Mouse (Mus musculus): Measurements from ENCODE around the gene Midn. TPM values are rescaled to one million over a fixed set of nuclear protein-coding genes. Genes with fewer than 3 reads are reported as not detected.

Gene Midn
- polyA plus RNA-seq, 1 experiment from 2014 or later, result 42.1 TPM

DNA sequence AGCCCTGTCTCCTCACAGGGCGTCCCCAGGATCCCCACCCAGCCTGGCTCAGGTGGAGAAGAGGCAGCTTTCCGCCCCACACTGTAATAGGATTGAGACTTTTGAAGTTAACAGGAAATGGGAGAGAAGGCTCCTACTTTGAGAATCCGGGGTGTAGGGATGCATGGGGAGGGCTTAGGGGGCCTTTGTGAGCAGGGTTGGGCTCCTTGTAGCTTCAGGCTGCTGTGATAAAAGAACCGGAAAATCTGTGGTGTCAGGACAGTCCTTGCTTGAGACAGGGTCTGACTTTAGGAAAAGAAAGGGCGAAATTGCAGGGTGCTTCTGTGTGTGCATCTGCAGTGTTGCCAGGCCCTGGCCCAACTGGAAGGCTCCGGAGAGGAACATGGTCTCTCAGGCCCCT is 52.4 kb downstream of the Midn start:
- H3K9ac ChIP-seq, result no peak overlapping the region
- H3K4me3 ChIP-seq, result no peak overlapping the region
- no peaks in the 10 kb centered on the region for H3K27me3 ChIP-seq
- no peak for ATAC-seq (ENCODE audit: low FRiP score)
- no peak overlapping the region for H3K27ac ChIP-seq
- H3K4me2 ChIP-seq (replicated peaks), result no peak overlapping the region
- no peaks in the 10 kb centered on the region for H3K36me3 ChIP-seq
- no peaks in the 10 kb centered on the region for H3K9me3 ChIP-seq (replicated peaks)
- peaks cover 25% of the 10 kb centered on the region for H3K4me1 ChIP-seq
- WGBS, result 72% methylated on average over 6 of the region's 6 CpGs

GRCm38 (mm10) chr10:80204055-80204454 is 56.0 kb downstream of the Midn start:
- peaks cover 32% of the 10 kb centered on the region for H3K4me1 ChIP-seq
- no peaks in the 10 kb centered on the region for H3K36me3 ChIP-seq
- no peaks in the 10 kb centered on the region for H3K27me3 ChIP-seq
- H3K9ac ChIP-seq, result peak overlapping the region; percentile 20; the same call in 1 of the 2 replicates
- ATAC-seq (ENCODE audit: low FRiP score), result no peak
- H3K9me3 ChIP-seq (replicated peaks), result no peaks in the 10 kb centered on the region
- WGBS, result 6% methylated on average over 7 of the region's 7 CpGs
- no peak overlapping the region for H3K4me2 ChIP-seq (replicated peaks)
- H3K27ac ChIP-seq, result no peak overlapping the region
- no peak overlapping the region for H3K4me3 ChIP-seq

GRCm38 (mm10) chr10:80207201-80207600 is 59.1 kb downstream of the Midn start:
- H3K9ac ChIP-seq, result no peak overlapping the region
- H3K36me3 ChIP-seq, result no peaks in the 10 kb centered on the region
- H3K9me3 ChIP-seq (replicated peaks), result no peaks in the 10 kb centered on the region
- no peak overlapping the region for H3K27ac ChIP-seq
- peaks cover 3% of the 10 kb centered on the region; the same call in 1 of the 2 replicates for H3K27me3 ChIP-seq
- ATAC-seq (ENCODE audit: low FRiP score), result no peak
- no peak overlapping the region for H3K4me3 ChIP-seq
- WGBS, result 27% methylated on average over 1 of the region's 1 CpGs
- no peak overlapping the region for H3K4me2 ChIP-seq (replicated peaks)
- peaks cover 33% of the 10 kb centered on the region for H3K4me1 ChIP-seq

DNA sequence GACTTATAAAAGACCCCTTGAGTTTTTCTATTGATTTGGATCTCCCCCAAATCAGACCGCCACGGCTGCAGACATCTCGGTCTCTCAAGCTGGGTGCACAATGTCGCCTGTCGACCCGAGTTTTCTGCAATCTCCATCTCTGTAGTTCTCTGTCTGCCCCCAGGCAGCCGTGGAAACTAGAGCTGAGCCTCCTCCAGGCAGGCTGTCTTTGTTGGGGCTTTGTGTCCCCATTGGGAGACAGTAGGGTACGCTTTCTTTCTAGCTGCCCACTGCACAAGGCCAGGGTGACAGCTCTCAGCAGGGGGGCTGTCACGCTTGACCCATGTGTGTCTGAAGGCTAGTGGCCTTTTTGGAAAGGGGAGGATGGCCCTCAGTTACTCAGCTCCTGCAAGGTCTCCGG is 59.6 kb downstream of the Midn start:
- WGBS, result 27% methylated on average over 10 of the region's 10 CpGs
- Histone ChIP-seq H3K4me2 (replicated peaks) (no peak overlapping the region), H3K9ac (no peak overlapping the region; the same call in 1 of the 2 replicates), H3K27ac (peak overlapping the region; percentile 55), H3K4me3 (no peak overlapping the region), H3K4me1 (peaks cover 33% of the 10 kb centered on the region), H3K36me3 (no peaks in the 10 kb centered on the region), H3K27me3 (peaks cover 3% of the 10 kb centered on the region; the same call in 1 of the 2 replicates), H3K9me3 (replicated peaks) (no peaks in the 10 kb centered on the region)
- ATAC-seq (ENCODE audit: low FRiP score), result peak; percentile 11; the same call in 1 of the 2 replicates

Other genes starting within 250 kb of the Midn start
- 63.3 and 70.0 TPM in 2 replicates for gene Med16, start 239.3 kb upstream of the Midn start, polyA plus RNA-seq (2016; fragmentation: Nextera tagmentation; extraction: Ambion mirVana)
- 25.5 and 54.9 TPM in 2 replicates for gene Gm26602, start 237.4 kb upstream of the Midn start, polyA plus RNA-seq (2016; fragmentation: Nextera tagmentation; extraction: Ambion mirVana)
- gene Kiss1r, start 231.3 kb upstream of the Midn start, polyA plus RNA-seq (2016; fragmentation: Nextera tagmentation; extraction: Ambion mirVana), result 1.2 and 1.6 TPM in 2 replicates
- gene R3hdm4, start 227.1 kb upstream of the Midn start, polyA plus RNA-seq (2016; fragmentation: Nextera tagmentation; extraction: Ambion mirVana), result 173 and 184 TPM in 2 replicates
- gene Arid3a, start 221.2 kb upstream of the Midn start, polyA plus RNA-seq (2016; fragmentation: Nextera tagmentation; extraction: Ambion mirVana), result 4.7 and 5.3 TPM in 2 replicates
- 89.4 and 100 TPM in 2 replicates for gene Wdr18, start 188.1 kb upstream of the Midn start, polyA plus RNA-seq (2016; fragmentation: Nextera tagmentation; extraction: Ambion mirVana)
- 0.23 and 0.44 TPM in 2 replicates for gene Grin3b, start 177.6 kb upstream of the Midn start, polyA plus RNA-seq (2016; fragmentation: Nextera tagmentation; extraction: Ambion mirVana)
- 23.1 and 25.5 TPM in 2 replicates for gene Tmem259, start 163.9 kb upstream of the Midn start, polyA plus RNA-seq (2016; fragmentation: Nextera tagmentation; extraction: Ambion mirVana)
- gene Cnn2, start 159.7 kb upstream of the Midn start, polyA plus RNA-seq (2016; fragmentation: Nextera tagmentation; extraction: Ambion mirVana), result 178 and 204 TPM in 2 replicates
- 6.9 and 7.7 TPM in 2 replicates for gene Abca7, start 151.8 kb upstream of the Midn start, polyA plus RNA-seq (2016; fragmentation: Nextera tagmentation; extraction: Ambion mirVana)
- 8.7 and 8.9 TPM in 2 replicates for gene Arhgap45, start 131.6 kb upstream of the Midn start, polyA plus RNA-seq (2016; fragmentation: Nextera tagmentation; extraction: Ambion mirVana)
- gene Polr2e, start 108.5 kb upstream of the Midn start, polyA plus RNA-seq (2016; fragmentation: Nextera tagmentation; extraction: Ambion mirVana), result 163 and 171 TPM in 2 replicates
- gene Gpx4, start 101.1 kb upstream of the Midn start, polyA plus RNA-seq (2016; fragmentation: Nextera tagmentation; extraction: Ambion mirVana), result 449 and 484 TPM in 2 replicates
- 15.1 TPM in 2 replicates for gene Sbno2, start 42.7 kb upstream of the Midn start, polyA plus RNA-seq (2016; fragmentation: Nextera tagmentation; extraction: Ambion mirVana)
- gene Stk11, start 32.5 kb upstream of the Midn start, polyA plus RNA-seq (2016; fragmentation: Nextera tagmentation; extraction: Ambion mirVana), result 13.1 and 16.1 TPM in 2 replicates
- gene Atp5d, start 9.6 kb upstream of the Midn start, polyA plus RNA-seq (2016; fragmentation: Nextera tagmentation; extraction: Ambion mirVana), result 351 and 385 TPM in 2 replicates
- 18.4 and 22.3 TPM in 2 replicates for gene Cbarp, start 7.4 kb upstream of the Midn start, polyA plus RNA-seq (2016; fragmentation: Nextera tagmentation; extraction: Ambion mirVana)
- gene Cirbp, start 17.7 kb downstream of the Midn start, polyA plus RNA-seq (2016; fragmentation: Nextera tagmentation; extraction: Ambion mirVana), result 235 and 271 TPM in 2 replicates
- gene 1600002K03Rik, start 24.7 kb downstream of the Midn start, polyA plus RNA-seq (2016; fragmentation: Nextera tagmentation; extraction: Ambion mirVana), result 12.0 and 13.3 TPM in 2 replicates
- 49.3 and 50.5 TPM in 2 replicates for gene Efna2, start 31.2 kb downstream of the Midn start, polyA plus RNA-seq (2016; fragmentation: Nextera tagmentation; extraction: Ambion mirVana)
- gene Mum1, start 78.2 kb downstream of the Midn start, polyA plus RNA-seq (2016; fragmentation: Nextera tagmentation; extraction: Ambion mirVana), result 50.0 and 58.8 TPM in 2 replicates
- gene Ndufs7, start 100.8 kb downstream of the Midn start, polyA plus RNA-seq (2016; fragmentation: Nextera tagmentation; extraction: Ambion mirVana), result 177 and 220 TPM in 2 replicates
- 26.6 and 29.6 TPM in 2 replicates for gene Gamt, start 112.7 kb downstream of the Midn start, polyA plus RNA-seq (2016; fragmentation: Nextera tagmentation; extraction: Ambion mirVana)
- gene Dazap1, start 113.2 kb downstream of the Midn start, polyA plus RNA-seq (2016; fragmentation: Nextera tagmentation; extraction: Ambion mirVana), result 67.1 and 76.9 TPM in 2 replicates
- gene Rps15, start 144.2 kb downstream of the Midn start, polyA plus RNA-seq (2016; fragmentation: Nextera tagmentation; extraction: Ambion mirVana), result 530 and 668 TPM in 2 replicates
- 170 and 191 TPM in 2 replicates for gene Apc2, start 147.7 kb downstream of the Midn start, polyA plus RNA-seq (2016; fragmentation: Nextera tagmentation; extraction: Ambion mirVana)
- gene 2310011J03Rik, start 172.3 kb downstream of the Midn start, polyA plus RNA-seq (2016; fragmentation: Nextera tagmentation; extraction: Ambion mirVana), result 38.4 and 39.7 TPM in 2 replicates
- 2.2 and 2.8 TPM in 2 replicates for gene Pcsk4, start 181.2 kb downstream of the Midn start, polyA plus RNA-seq (2016; fragmentation: Nextera tagmentation; extraction: Ambion mirVana)
- gene Reep6, start 181.7 kb downstream of the Midn start, polyA plus RNA-seq (2016; fragmentation: Nextera tagmentation; extraction: Ambion mirVana), result 3.2 and 4.1 TPM in 2 replicates
- 0.38 and 0.77 TPM in 2 replicates for gene Adamtsl5, start 200.1 kb downstream of the Midn start, polyA plus RNA-seq (2016; fragmentation: Nextera tagmentation; extraction: Ambion mirVana)
- 0.35 and 0.50 TPM in 2 replicates for gene Plk5, start 208.2 kb downstream of the Midn start, polyA plus RNA-seq (2016; fragmentation: Nextera tagmentation; extraction: Ambion mirVana)
- 21.4 and 24.8 TPM in 2 replicates for gene Mex3d, start 239.4 kb downstream of the Midn start, polyA plus RNA-seq (2016; fragmentation: Nextera tagmentation; extraction: Ambion mirVana)